Mouse (Mus musculus) limb, embryonic 13.5 days (tissue): ENCODE results near the gene Cnnm2. TPM values are rescaled to one million over a fixed set of nuclear protein-coding genes. Genes with fewer than 3 reads are reported as not detected.
"Not testable (repeated sequence)": the region's sequence is repeated elsewhere in the genome, so short reads cannot be mapped to it uniquely, and the experiment has no call there.

Experiments used
- ATAC-seq: fragments of 200-750 bp; cut with Nextera tagmentation; 2 replicates; pipeline ENCODE4 v1.8.0; 2017; ENCODE audit warnings: low read depth, moderate number of reproducible peaks, moderate TSS enrichment; ENCODE audit not compliant: low FRiP score
- H3K27ac ChIP-seq: fragments of 300-500 bp; sonication (generic); 2 replicates; pipeline ENCODE4 v1.5.1; 2015; ENCODE audit warnings: inconsistent platforms, mild to moderate bottlenecking, moderate library complexity
- H3K27me3 ChIP-seq: fragments of 300-500 bp; sonication (generic); 2 replicates; pipeline ENCODE4 v1.6.1; 2015; ENCODE audit warnings: mild to moderate bottlenecking, inconsistent platforms
- H3K36me3 ChIP-seq: fragments of 300-500 bp; sonication (generic); 2 replicates; pipeline ENCODE4 v1.6.1; 2015; ENCODE audit warnings: inconsistent platforms, mild to moderate bottlenecking, moderate library complexity
- H3K4me1 ChIP-seq: fragments of 300-500 bp; sonication (generic); 2 replicates; pipeline ENCODE4 v1.6.1; 2015; ENCODE audit warnings: inconsistent platforms
- H3K4me2 ChIP-seq: fragments of 300-500 bp; sonication (generic); replicated peaks from 2 replicates; pipeline ENCODE4 v1.6.1; 2015; ENCODE audit warnings: inconsistent platforms, mild to moderate bottlenecking, moderate library complexity
- H3K4me3 ChIP-seq: fragments of 300-500 bp; sonication (generic); 2 replicates; pipeline ENCODE4 v1.5.1; 2015; ENCODE audit warnings: moderate library complexity, mild to moderate bottlenecking, inconsistent platforms
- H3K9ac ChIP-seq: fragments of 300-500 bp; sonication (generic); 2 replicates; pipeline ENCODE4 v1.6.1; 2015; ENCODE audit warnings: mild to moderate bottlenecking, inconsistent platforms
- H3K9me3 ChIP-seq: fragments of 300-500 bp; sonication (generic); 2 replicates; pipeline ENCODE4 v1.6.1; 2016; ENCODE audit warnings: inconsistent platforms
- WGBS: fragments of 180-500 bp; shearing (Covaris S2); methylation state at CpG from one replicate; pipeline ENCODE4 v1.1.7; 2015; 5-methylcytosine and 5-hydroxymethylcytosine counted together
- polyA plus RNA-seq: library from polyadenylated mRNA; unstranded; fragments of >200 nt; fragmentation: Nextera tagmentation; extraction: Ambion mirVana; gene quantifications from 2 replicates; pipeline ENCODE4 v1.2.1, GENCODE M21; 2015

The Cnnm2 gene
- polyA plus RNA-seq, 1 experiment from 2014 or later: 4.1 TPM

DNA sequence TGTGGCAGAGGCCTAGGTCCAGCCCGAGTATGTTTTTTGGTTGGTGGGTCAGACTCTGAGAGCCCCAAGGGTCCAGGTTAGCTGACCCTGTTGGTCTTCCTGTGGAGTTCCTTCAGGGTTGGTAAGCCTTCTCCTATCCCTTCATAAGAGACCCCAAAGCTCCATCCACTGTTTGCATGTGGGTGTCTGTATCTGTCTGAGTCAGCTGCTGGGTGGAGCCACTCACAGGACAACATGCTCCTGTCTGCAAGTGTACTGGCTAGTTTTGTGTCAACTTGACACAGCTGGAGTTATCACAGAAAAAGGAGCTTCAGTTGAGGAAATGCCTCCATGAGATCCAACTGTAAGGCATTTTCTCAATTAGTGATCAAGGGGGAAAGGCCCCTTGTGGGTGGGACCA lies 17.7 kb downstream of the Cnnm2 start:
- not testable (repeated sequence) for H3K36me3 ChIP-seq, H3K9me3 ChIP-seq, H3K9ac ChIP-seq, H3K27ac ChIP-seq, H3K4me3 ChIP-seq, H3K4me1 ChIP-seq, H3K27me3 ChIP-seq, ATAC-seq, H3K4me2 ChIP-seq
- WGBS: 94% methylated on average over 1 of the region's 1 CpGs

DNA sequence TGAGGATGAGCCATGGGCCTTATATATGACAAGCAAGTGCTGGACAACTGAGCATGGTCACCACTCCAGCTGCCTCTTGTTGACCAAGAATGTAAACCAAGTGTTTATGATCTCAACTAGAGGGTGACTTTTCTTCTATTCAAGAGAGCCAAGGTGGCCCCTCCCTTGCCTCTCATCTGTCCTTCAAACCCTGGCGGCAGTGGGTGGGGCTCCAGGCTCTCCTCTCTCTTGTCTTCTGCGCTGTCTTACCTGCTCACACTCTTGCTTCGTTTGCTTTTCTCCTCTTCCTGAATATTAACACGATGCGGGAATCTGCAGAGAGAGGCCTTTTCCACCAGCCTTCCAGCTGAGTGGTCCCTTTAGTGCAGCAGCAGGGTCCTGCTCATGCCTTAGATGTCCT lies 22.6 kb downstream of the Cnnm2 start:
- Histone ChIP-seq H3K4me2 (no peak overlapping the region), H3K9ac (no peak overlapping the region), H3K27me3 (no peaks in the 10 kb centered on the region), H3K4me1 (no peaks in the 10 kb centered on the region), H3K9me3 (no peaks in the 10 kb centered on the region), H3K4me3 (no peak overlapping the region), H3K27ac (no peak overlapping the region), H3K36me3 (no peaks in the 10 kb centered on the region)
- WGBS: 70% methylated on average over 5 of the region's 5 CpGs
- ATAC-seq: no peak

DNA sequence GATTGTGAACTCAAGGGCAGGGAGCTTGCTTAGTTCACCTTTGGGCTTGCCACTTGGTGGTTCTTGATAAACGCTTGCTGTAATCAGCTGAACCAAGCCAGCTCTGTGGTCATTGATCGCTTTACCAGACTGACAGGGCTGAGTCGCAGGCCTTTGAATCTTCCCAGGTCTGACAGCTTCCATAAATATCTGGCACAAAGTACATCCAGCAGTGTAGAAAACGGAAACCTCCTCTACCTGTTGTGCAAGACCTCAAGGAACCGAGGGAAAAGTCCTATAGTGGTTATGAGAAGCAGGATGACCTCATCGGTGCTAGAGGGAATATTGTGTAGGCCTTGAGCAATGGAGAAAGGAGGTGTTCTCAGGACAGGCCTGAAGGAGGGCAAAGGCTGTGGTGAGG lies 23.1 kb downstream of the Cnnm2 start:
- Histone ChIP-seq H3K4me1 (no peaks in the 10 kb centered on the region), H3K9ac (no peak overlapping the region), H3K4me2 (no peak overlapping the region), H3K27ac (no peak overlapping the region), H3K27me3 (no peaks in the 10 kb centered on the region), H3K9me3 (no peaks in the 10 kb centered on the region), H3K36me3 (no peaks in the 10 kb centered on the region), H3K4me3 (no peak overlapping the region)
- WGBS: 77% methylated on average over 6 of the region's 6 CpGs
- ATAC-seq: no peak

DNA sequence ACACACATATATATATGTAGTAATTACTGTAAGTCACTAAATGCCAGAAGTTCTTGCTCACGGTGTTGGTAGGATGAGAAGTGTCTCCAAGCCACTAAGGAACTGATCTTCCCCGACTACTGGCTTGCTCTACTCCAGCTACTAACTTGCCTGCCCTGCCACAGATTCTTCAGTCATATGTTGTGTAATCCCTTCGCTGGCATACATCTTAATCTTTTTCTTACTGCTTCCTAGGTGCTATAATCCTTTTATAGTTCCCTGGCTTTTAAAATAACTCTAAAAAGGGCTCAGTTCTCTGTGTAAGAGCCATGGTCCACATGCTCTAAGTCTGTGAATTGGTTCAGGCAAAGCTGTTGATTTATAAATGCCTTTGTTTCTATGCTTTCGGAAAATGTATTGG lies 24.2 kb downstream of the Cnnm2 start:
- Histone ChIP-seq H3K36me3 (no peaks in the 10 kb centered on the region), H3K4me2 (no peak overlapping the region), H3K27ac (no peak overlapping the region), H3K27me3 (no peaks in the 10 kb centered on the region), H3K9ac (no peak overlapping the region), H3K4me1 (no peaks in the 10 kb centered on the region), H3K4me3 (no peak overlapping the region), H3K9me3 (no peaks in the 10 kb centered on the region)
- no peak for ATAC-seq
- 76% methylated on average over 4 of the region's 4 CpGs for WGBS

DNA sequence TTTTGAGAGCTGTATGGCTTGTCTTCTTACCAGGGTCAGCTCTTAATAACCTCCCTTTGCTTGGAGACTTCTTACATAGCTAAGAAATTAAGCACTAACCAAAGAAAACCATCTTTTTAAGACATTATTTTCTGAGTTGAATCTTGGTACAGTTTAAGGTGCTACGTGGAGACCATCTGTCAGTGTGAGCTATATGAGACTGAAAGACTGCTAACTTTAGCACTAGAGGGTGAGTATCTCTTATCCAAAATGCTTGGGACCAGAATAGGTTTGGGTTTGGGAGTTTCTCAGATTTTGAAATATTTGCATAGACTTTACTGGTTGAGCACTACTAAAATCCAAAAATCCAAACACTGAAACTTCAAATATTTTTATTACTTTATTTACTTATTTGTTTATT lies 28.4 kb downstream of the Cnnm2 start:
- Histone ChIP-seq H3K4me1 (peaks cover 16% of the 10 kb centered on the region), H3K9ac (no peak overlapping the region), H3K27ac (no peak overlapping the region), H3K9me3 (no peaks in the 10 kb centered on the region), H3K4me2 (no peak overlapping the region), H3K27me3 (no peaks in the 10 kb centered on the region), H3K36me3 (no peaks in the 10 kb centered on the region), H3K4me3 (no peak overlapping the region)
- 89% methylated on average over 1 of the region's 1 CpGs for WGBS
- ATAC-seq: no peak

DNA sequence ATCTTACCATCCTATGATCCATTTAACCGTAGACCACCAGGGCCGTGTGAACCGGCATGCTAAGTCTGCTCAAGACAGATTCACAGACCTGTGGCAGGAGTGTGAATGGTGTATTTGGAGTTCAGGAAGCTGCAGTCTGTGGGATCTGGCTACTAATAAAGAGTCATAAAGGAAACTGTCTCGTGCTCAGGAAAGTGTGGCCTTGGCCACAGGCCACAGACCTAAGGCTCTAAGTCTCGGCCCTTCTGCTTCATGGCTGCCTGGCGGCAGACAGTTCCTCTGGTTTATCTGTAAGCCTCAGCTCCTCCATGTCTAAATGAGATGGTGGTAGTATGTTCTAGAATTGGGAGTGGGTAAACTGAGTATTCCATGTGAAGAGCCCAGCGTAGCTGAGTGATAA lies 30.0 kb downstream of the Cnnm2 start:
- WGBS: 75% methylated on average over 7 of the region's 7 CpGs
- H3K9ac ChIP-seq: no peak overlapping the region
- H3K9me3 ChIP-seq: no peaks in the 10 kb centered on the region
- H3K4me3 ChIP-seq: no peak overlapping the region
- H3K27me3 ChIP-seq: no peaks in the 10 kb centered on the region
- peaks cover 16% of the 10 kb centered on the region for H3K4me1 ChIP-seq
- H3K36me3 ChIP-seq: no peaks in the 10 kb centered on the region
- H3K4me2 ChIP-seq: no peak overlapping the region
- no peak overlapping the region for H3K27ac ChIP-seq
- ATAC-seq: no peak

DNA sequence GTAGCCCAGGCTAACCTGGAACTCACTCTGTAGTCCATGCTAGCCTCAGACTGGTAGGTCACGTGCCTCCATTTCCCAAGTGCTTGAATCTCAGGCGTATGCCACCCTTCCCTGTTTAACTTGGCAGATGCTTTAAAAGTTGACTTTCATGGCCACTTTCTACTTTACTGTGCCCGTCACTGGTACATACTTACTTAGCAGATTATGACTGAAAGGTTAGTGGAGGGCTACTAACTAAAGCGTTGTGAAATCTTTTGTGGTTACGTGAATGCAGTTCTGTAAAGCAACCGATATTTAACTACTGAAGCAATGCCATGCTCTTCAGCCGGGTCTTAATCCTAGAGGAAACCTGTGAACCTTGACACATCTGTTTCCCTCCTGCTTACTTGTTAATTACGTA lies 30.5 kb downstream of the Cnnm2 start:
- H3K9me3 ChIP-seq: no peaks in the 10 kb centered on the region

DNA sequence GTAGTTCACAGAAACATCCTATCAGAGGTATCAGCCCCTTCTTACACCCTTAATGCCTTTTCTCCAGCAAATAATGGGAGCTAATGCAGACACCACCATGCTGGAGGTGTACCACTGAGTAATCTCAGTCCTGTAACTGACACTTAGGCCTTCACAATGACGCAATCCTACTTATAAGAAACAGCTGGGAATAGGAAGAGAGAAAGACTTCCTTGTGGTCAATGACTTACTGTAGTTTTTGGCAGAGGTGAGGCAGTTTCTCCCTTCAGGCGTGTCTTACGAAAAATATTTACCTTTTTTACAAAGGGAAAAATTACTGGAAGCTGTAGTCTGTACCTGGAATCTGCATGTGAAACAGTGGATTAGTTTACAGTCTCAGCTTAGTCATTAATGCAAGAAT lies 31.1 kb downstream of the Cnnm2 start:
- Histone ChIP-seq H3K9ac (no peak overlapping the region), H3K36me3 (no peaks in the 10 kb centered on the region), H3K27me3 (no peaks in the 10 kb centered on the region), H3K9me3 (no peaks in the 10 kb centered on the region), H3K27ac (no peak overlapping the region), H3K4me2 (no peak overlapping the region), H3K4me3 (no peak overlapping the region), H3K4me1 (peaks cover 18% of the 10 kb centered on the region)
- ATAC-seq: no peak
- WGBS: 55% methylated on average over 3 of the region's 3 CpGs

More for the DNA sequence above, 30.5 kb downstream of the Cnnm2 start:
- Histone ChIP-seq H3K27me3 (no peaks in the 10 kb centered on the region), H3K9ac (no peak overlapping the region), H3K27ac (no peak overlapping the region), H3K36me3 (no peaks in the 10 kb centered on the region), H3K4me2 (no peak overlapping the region), H3K4me1 (peaks cover 16% of the 10 kb centered on the region), H3K4me3 (no peak overlapping the region)
- no peak for ATAC-seq
- WGBS: 46% methylated on average over 8 of the region's 8 CpGs

DNA sequence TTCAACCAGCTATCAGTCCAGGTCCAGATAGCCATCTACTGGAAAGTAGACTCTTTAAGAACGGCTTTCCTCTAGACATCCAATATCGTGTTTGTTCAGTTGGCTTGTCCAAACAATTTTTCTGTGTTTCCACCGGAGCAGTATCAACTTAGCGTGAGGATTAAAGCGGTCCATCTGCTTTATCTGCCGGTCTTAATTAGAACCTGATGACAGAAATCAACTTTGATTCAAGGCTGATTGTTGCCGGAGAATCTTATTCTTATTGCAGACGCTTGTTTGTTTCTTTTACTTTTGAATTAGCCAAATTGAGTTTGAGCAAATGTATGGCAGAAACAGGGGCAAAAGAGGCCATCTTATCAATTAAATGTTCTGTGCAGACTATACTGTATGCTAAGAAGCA lies 32.8 kb downstream of the Cnnm2 start:
- Histone ChIP-seq H3K4me3 (no peak overlapping the region), H3K36me3 (no peaks in the 10 kb centered on the region), H3K27ac (no peak overlapping the region), H3K9ac (no peak overlapping the region), H3K9me3 (no peaks in the 10 kb centered on the region), H3K4me2 (no peak overlapping the region), H3K4me1 (peaks cover 23% of the 10 kb centered on the region), H3K27me3 (no peaks in the 10 kb centered on the region)
- no peak for ATAC-seq
- 81% methylated on average over 8 of the region's 8 CpGs for WGBS

DNA sequence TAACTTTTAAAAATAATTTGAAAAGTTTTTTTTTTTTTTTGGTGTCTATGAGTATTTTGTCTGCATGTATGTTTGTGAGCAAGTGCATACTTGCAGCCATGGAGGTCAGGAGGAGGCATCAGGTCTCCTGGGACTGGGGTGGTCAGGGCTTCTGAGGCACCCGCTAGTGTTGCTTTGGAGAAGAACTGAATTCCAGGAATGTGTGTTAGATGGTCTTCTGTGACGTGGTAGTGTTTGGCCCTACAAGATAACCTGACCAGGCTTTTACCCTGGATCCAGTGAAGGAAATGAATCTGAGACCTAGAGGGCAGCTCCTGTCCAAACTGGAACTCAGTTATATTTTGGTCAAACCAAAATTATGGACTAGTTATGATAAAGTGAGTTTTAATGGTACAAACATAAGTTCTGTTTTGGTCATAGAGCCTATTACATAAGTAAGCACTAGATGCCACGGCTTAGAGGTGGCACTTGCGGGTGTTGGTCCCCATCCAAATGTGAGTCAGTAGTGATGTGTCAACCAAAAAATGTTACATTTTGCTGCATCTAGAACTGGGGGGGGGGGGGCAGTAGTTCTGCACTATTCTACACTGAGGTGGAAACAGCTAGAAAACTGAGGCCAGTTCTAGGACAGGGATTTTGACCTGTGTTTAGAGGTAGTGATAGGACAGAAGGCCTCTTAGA lies 38.6 kb downstream of the Cnnm2 start:
- Histone ChIP-seq H3K27me3 (no peaks in the 10 kb centered on the region), H3K9ac (no peak overlapping the region), H3K27ac (no peak overlapping the region), H3K36me3 (no peaks in the 10 kb centered on the region), H3K9me3 (no peaks in the 10 kb centered on the region), H3K4me1 (peaks cover 25% of the 10 kb centered on the region), H3K4me2 (no peak overlapping the region), H3K4me3 (no peak overlapping the region)
- no peak for ATAC-seq
- whole genome bisulfite sequencing: 94% methylated on average over 4 of the region's 4 CpGs

DNA sequence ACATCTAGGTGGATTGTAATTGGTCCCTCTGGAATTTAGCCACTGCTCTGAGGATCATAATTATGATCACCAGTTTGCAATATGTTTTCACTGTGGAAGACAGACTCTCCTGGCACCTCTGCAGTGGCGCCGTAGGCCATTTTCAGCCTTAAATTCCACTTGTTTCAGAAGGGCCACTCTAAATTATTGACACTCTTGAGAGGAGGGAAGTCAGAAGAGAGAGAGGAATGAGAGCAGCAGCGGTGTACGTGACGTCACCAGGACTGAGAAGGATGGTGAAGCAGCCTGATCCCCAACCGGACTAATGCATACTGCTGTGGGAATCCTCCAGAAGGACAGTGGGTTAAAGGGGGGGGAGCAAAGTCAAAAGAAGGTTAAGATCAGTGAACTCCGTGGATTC lies 40.1 kb downstream of the Cnnm2 start:
- Histone ChIP-seq H3K4me3 (no peak overlapping the region), H3K4me1 (peaks cover 25% of the 10 kb centered on the region), H3K4me2 (no peak overlapping the region), H3K27me3 (no peaks in the 10 kb centered on the region), H3K9me3 (no peaks in the 10 kb centered on the region), H3K36me3 (no peaks in the 10 kb centered on the region), H3K9ac (no peak overlapping the region), H3K27ac (no peak overlapping the region)
- 77% methylated on average over 7 of the region's 7 CpGs for WGBS
- ATAC-seq: no peak

DNA sequence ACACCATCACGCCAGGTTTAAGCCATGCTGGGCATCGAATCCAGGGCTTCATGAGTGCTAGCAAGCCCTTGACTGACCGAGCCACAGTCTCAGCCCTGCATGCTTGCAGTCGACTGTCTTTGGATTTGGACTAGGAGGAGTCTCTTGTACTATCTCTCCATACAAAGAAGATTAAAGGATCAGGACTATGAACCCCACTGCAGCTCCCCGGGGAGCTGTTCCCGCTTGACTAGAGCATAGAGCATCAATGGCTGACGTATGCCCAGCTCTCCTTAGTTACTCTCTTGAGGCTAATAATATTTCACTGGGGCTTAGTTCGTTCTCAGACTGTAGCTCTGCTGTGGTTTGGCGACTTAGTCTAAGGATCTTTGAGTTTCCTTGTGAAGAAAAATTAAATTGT lies 40.9 kb downstream of the Cnnm2 start:
- ATAC-seq: no peak
- H3K9me3 ChIP-seq: no peaks in the 10 kb centered on the region
- H3K4me3 ChIP-seq: no peak overlapping the region
- peaks cover 24% of the 10 kb centered on the region for H3K4me1 ChIP-seq
- H3K36me3 ChIP-seq: no peaks in the 10 kb centered on the region
- 76% methylated on average over 9 of the region's 9 CpGs for WGBS
- H3K27me3 ChIP-seq: no peaks in the 10 kb centered on the region
- 0 out of 2 replicates have a peak overlapping the region, but pooled peaks have one; percentile 10 for H3K27ac ChIP-seq
- no peak overlapping the region for H3K4me2 ChIP-seq
- no peak overlapping the region for H3K9ac ChIP-seq

DNA sequence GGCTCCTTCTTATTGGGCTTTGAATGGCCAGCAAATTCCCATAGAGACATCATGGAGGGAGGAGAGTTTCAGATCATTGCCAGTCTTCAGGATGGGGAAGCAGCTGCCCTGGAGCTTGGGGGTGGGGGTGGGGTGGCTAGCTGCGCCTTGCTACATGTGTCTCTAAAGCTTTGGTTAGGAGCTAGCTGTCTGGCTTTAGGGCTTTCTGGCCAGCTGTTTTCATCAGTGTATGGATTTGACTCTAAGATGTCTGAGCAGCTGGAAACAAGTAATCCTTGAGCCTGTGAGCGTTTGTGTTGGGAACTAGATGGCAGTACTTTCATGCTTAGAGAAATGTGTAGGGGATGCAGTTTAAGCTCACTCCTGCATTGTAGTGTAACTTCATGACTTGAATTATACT lies 42.3 kb downstream of the Cnnm2 start:
- ATAC-seq: no peak
- Histone ChIP-seq H3K4me3 (no peak overlapping the region), H3K36me3 (no peaks in the 10 kb centered on the region), H3K4me1 (peaks cover 17% of the 10 kb centered on the region), H3K9me3 (no peaks in the 10 kb centered on the region), H3K4me2 (no peak overlapping the region), H3K27me3 (no peaks in the 10 kb centered on the region), H3K27ac (no peak overlapping the region), H3K9ac (no peak overlapping the region)
- 48% methylated on average over 2 of the region's 2 CpGs for WGBS
